Mouse (Mus musculus): ENCODE results near the gene Cwc25.
"Not testable (repeated sequence)": the region's sequence is repeated elsewhere in the genome, so short reads cannot be mapped to it uniquely, and the experiment has no call there.

The Cwc25 gene

GRCm38 (mm10) chr11:97728730-97729129 lies 37.6 kb downstream of the Cwc25 start:
- no peak for DNase-seq (ENCODE audit: low read depth, low spot score)

GRCm38 (mm10) chr11:97728311-97728710 lies 38.0 kb downstream of the Cwc25 start:
- no peak for DNase-seq (ENCODE audit: low read depth, low spot score)

- DNase-seq (ENCODE audit: low read depth, low spot score), result no peak
Measured at GRCm38 (mm10) chr11:97723709-97724108, 42.6 kb downstream of the Cwc25 start.

- DNase-seq (ENCODE audit: low read depth, low spot score), result no peak
Measured at GRCm38 (mm10) chr11:97721338-97721737, 45.0 kb downstream of the Cwc25 start.

GRCm38 (mm10) chr11:97719041-97719440 lies 47.3 kb downstream of the Cwc25 start:
- DNase-seq (ENCODE audit: low read depth, low spot score), result no peak

- no peak for DNase-seq (ENCODE audit: low read depth, low spot score)
Measured at GRCm38 (mm10) chr11:97718281-97718860, 48.0 kb downstream of the Cwc25 start.

GRCm38 (mm10) chr11:97717369-97718280 lies 48.7 kb downstream of the Cwc25 start:
- DNase-seq (ENCODE audit: low read depth, low spot score), result no peak

- no peak for DNase-seq (ENCODE audit: low read depth, low spot score)
Measured at GRCm38 (mm10) chr11:97716021-97716420, 50.3 kb downstream of the Cwc25 start.

GRCm38 (mm10) chr11:97714784-97715760 lies 51.3 kb downstream of the Cwc25 start:
- peak; percentile 65 for DNase-seq (ENCODE audit: low read depth, low spot score)

- DNase-seq (ENCODE audit: low read depth, low spot score), result no peak
Measured at GRCm38 (mm10) chr11:97714356-97714755, 52.0 kb downstream of the Cwc25 start.

GRCm38 (mm10) chr11:97713896-97714295 lies 52.5 kb downstream of the Cwc25 start:
- DNase-seq (ENCODE audit: low read depth, low spot score), result no peak

GRCm38 (mm10) chr11:97712286-97712685 lies 54.1 kb downstream of the Cwc25 start:
- DNase-seq (ENCODE audit: low read depth, low spot score), result no peak

GRCm38 (mm10) chr11:97711200-97711900 lies 55.0 kb downstream of the Cwc25 start:
- DNase-seq (ENCODE audit: low read depth, low spot score), result no peak

- DNase-seq (ENCODE audit: low read depth, low spot score), result not testable (repeated sequence)
Measured at GRCm38 (mm10) chr11:97710067-97710466, 56.3 kb downstream of the Cwc25 start.

GRCm38 (mm10) chr11:97703039-97703826 lies 63.1 kb downstream of the Cwc25 start, which contains the start of gene Psmb3:
Gene Psmb3 (plus strand): TSS chr11:97703399.
- DNase-seq (ENCODE audit: low read depth, low spot score), result peak; percentile 100

- peak; percentile 80 for DNase-seq (ENCODE audit: low read depth, low spot score)
Measured at GRCm38 (mm10) chr11:97702393-97702745, 64.0 kb downstream of the Cwc25 start.

- no peak for DNase-seq (ENCODE audit: low read depth, low spot score)
Measured at GRCm38 (mm10) chr11:97701581-97702392, 64.6 kb downstream of the Cwc25 start.

- no peak for DNase-seq (ENCODE audit: low read depth, low spot score)
Measured at GRCm38 (mm10) chr11:97700746-97701580, 65.4 kb downstream of the Cwc25 start.

Data from telencephalon, adult 2 months (tissue).